Mouse (Mus musculus) mature B cell (primary cell): ENCODE results near the gene Hoxb5.

Source experiments
- in situ Hi-C: fragments of 300-500 bp; cut with MboI; formaldehyde crosslinking; loops from 2 replicates; pipeline ENCODE4 v1.14.3; 2019

Hoxb5 gene

GRCm38 (mm10) chr11:96351831-96352230, 48.7 kb downstream of the Hoxb5 start:
- in situ Hi-C loops, result no loop called here

DNA sequence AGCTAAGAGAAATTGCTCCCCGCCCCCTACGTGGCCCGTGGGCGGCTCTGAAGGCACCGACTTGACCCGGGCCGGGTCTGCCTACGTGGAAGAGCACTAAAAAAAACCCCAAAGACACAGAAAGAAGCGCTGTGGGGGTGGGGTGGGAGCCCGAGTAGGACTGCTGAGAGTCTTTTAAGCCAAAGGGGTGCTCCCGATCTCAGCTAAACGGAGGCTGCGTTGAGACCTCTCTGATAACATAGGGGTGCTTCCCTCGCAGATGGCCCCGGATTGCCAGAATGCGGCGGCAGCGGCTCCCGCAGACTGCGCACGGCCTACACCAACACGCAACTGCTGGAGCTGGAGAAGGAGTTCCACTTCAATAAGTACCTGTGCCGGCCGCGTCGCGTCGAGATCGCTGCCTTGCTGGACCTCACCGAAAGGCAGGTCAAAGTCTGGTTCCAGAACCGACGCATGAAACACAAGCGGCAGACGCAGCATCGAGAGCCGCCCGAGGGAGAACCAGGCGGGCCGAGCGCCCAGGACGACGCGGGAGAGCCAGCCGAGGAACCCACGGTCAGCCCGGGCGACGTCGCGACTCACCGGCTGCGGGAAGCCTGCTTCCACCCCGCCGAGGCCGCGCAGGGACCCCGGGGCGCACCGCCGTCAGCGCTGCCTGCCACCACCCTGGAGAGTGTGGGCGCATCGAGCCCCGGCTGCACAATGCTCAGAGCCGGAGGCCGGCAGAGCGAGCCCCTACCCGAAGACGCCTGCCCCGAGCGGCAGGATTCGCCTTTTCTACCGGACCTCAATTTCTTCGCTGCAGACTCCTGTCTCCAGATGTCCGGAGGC, 49.8 kb downstream of the Hoxb5 start:
- in situ Hi-C loops, result no loop called here

- in situ Hi-C loops, result no loop called here
Measured at GRCm38 (mm10) chr11:96353522-96353841, 50.3 kb downstream of the Hoxb5 start.

DNA sequence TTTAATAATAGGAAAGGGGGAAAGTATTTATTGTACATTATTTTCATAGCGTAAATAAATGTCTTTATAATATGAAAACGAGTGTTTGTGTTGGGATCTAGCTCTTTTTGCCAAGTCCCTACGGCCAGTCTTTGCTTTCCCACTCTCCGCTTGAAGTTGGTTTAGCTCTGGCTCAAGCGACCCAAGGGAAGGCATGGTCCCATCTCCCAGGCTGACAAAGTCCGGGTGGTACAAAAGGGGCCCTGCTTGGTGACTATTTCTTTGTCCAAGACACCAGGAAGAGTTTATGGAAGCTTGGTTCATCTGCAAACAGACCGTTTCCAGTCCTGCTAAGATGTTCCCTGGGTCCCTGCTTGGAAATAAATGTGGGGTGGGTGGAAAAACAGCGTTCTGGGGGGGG, 50.8 kb downstream of the Hoxb5 start:
- in situ Hi-C loops, result no loop called here

DNA sequence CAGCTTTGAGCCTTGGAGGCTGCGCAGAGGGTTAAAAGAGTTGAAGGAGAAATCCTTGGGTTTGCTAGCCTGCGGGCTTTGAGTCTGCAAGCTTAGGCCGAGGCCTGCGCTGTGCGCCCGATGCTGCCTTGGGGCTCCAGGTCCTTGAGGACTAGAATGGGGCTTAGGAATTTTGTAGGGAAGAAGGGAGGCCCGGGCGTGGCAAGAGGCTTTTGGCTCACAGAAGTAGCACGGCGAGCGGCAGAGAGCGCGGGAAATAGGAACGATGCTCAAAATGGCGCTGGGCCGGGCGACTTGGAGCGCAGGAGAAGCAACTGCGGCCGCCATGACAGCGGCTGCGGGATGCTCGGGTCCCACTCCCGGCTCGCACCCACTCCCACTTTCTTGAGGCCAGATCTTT, 51.2 kb downstream of the Hoxb5 start:
- in situ Hi-C loops, result no loop called here

DNA sequence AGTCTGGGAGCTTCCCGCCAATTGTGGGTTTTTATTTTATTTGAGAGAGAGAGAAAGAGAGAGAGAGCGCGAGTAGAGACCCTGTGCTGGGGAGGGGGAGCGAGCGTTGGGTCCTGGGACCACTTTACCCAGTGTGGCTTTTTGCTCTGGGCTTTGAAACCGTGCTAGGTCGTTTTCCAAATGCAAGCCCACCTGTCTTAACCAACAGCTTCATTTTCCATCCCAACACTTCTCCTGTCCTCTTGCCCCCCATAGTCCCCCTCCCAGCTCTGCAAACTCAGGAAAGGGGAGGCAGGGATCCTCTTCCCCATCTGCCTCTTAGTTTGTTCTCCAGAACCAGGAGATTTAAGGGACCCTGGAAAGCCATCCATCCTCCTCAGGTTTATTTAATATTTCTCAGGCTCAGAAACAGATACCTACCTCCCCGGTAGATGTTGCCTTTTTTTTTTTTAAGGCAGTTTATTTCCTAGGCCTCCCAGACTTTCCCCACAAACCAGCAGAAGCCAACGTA, 51.7 kb downstream of the Hoxb5 start:
- in situ Hi-C loops, result no loop called here
